In genomic region chr9:46030968-46031367, GRCm38 (mm10) we compare ENCODE assay signal across 22 mouse cellular contexts. TPM values are rescaled to one million over a fixed set of nuclear protein-coding genes. Genes with fewer than 3 reads are reported as not detected.
DNase-seq lines count a peak whose midpoint lies in the region; ATAC-seq and TF ChIP-seq lines count a peak whose summit lies in the region.
"Had no signal": no experiment of that assay in that cellular context is flagged by ENCODE, and none has a peak within 500 bp of the region (broad histone marks: within the 10 kb centered on the region; RNA-seq: fewer than 3 reads in every experiment).

No protein-coding gene starts in this region.

- DNase-seq in embryo, embryonic 11 days, result peak; percentile 9
- no peak for DNase-seq in embryo, embryonic 10 days (ENCODE audit: low spot score)
- no peak for DNase-seq in heart, postnatal 10 days
- peak; percentile 57 for DNase-seq in kidney, postnatal 0 days (ENCODE audit: low spot score)
- DNase-seq: adrenal gland, postnatal 36 days; cerebellum, adult 9-10 months; forebrain, postnatal 0 days; gastrocnemius, postnatal 36 days; kidney, postnatal 10 days; liver, embryonic 13.5 days; lung, adult 2 months; lung, postnatal 14 days; thymus, adult 2 months had no signal

- H3K9me3 ChIP-seq in heart, embryonic 14.5 days (ENCODE audit: control insufficient read depth, low read length), result no peaks in the 10 kb centered on the region
- H3K9me3 ChIP-seq in kidney, postnatal 0 days (replicated peaks; ENCODE audit: low read length), result no peaks in the 10 kb centered on the region
- H3K9me3 ChIP-seq in kidney, embryonic 14.5 days (ENCODE audit: control insufficient read depth, low read length), result no peaks in the 10 kb centered on the region
- H3K9me3 ChIP-seq: embryonic facial prominence, embryonic 10.5 days; hindbrain, embryonic 15.5 days; liver, embryonic 13.5 days; midbrain, embryonic 12.5 days; neural tube, embryonic 15.5 days; stomach, embryonic 15.5 days had no signal

- H3K27ac ChIP-seq in heart, embryonic 14.5 days (replicated peaks in 1 of 2; ENCODE audit: control insufficient read depth in 1 of 2, insufficient read depth in 1 of 2, low read depth in 2 of 2, low read length in 2 of 2), result peak overlapping the region; percentile 55 to 59
- peak overlapping the region; percentile 26; the same call in 1 of the 2 replicates for H3K27ac ChIP-seq in kidney, postnatal 0 days
- no peak overlapping the region for H3K27ac ChIP-seq in kidney, embryonic 14.5 days (ENCODE audit: low read depth, low read length)
- peak overlapping the region; percentile 43; the same call in 1 of the 2 replicates for H3K27ac ChIP-seq in embryonic fibroblast, embryonic 13.5 days (ENCODE audit: insufficient read depth, low read length)
- H3K27ac ChIP-seq: embryonic facial prominence, embryonic 10.5 days; hindbrain, embryonic 15.5 days; liver, embryonic 13.5 days; midbrain, embryonic 12.5 days; neural tube, embryonic 15.5 days; stomach, embryonic 15.5 days had no signal

- H3K4me2 ChIP-seq in heart, embryonic 14.5 days (ENCODE audit: low read length), result no peak overlapping the region
- no peak overlapping the region for H3K4me2 ChIP-seq in kidney, postnatal 0 days (ENCODE audit: low read length)
- no peak overlapping the region for H3K4me2 ChIP-seq in kidney, embryonic 14.5 days (replicated peaks; ENCODE audit: low read depth, low read length)
- H3K4me2 ChIP-seq: hindbrain, embryonic 15.5 days; liver, embryonic 13.5 days; midbrain, embryonic 12.5 days; neural tube, embryonic 15.5 days; stomach, embryonic 15.5 days had no signal

- H3K36me3 ChIP-seq in heart, embryonic 14.5 days (ENCODE audit: control insufficient read depth, insufficient read depth, low read length), result no peaks in the 10 kb centered on the region
- no peaks in the 10 kb centered on the region for H3K36me3 ChIP-seq in kidney, postnatal 0 days (ENCODE audit: insufficient read depth, low read length)
- no peaks in the 10 kb centered on the region for H3K36me3 ChIP-seq in kidney, embryonic 14.5 days (ENCODE audit: control insufficient read depth, insufficient read depth, low read length)
- H3K36me3 ChIP-seq: hindbrain, embryonic 15.5 days; liver, embryonic 13.5 days; midbrain, embryonic 12.5 days; neural tube, embryonic 15.5 days; stomach, embryonic 15.5 days had no signal

- no peak for ATAC-seq in heart, embryonic 14.5 days (ENCODE audit: insufficient number of reproducible peaks, insufficient read depth, low FRiP score, low read depth)
- ATAC-seq in kidney, postnatal 0 days (replicated peaks; ENCODE audit: low FRiP score, low read depth), result no peak; the same call in 1 of the 2 replicates
- ATAC-seq in kidney, embryonic 14.5 days (ENCODE audit: low FRiP score, low TSS enrichment), result no peak
- no peak for ATAC-seq in megakaryocyte, adult 5-6 weeks (ENCODE audit: poor library complexity, severe bottlenecking)
- ATAC-seq: forebrain, postnatal 0 days had no signal

- H3K4me3 ChIP-seq in heart, embryonic 14.5 days (ENCODE audit: control insufficient read depth in 1 of 2, insufficient read depth in 1 of 2, low read depth in 1 of 2, low read length in 2 of 2), result no peak overlapping the region
- no peak overlapping the region for H3K4me3 ChIP-seq in kidney, postnatal 0 days (replicated peaks; ENCODE audit: low read depth, low read length)
- H3K4me3 ChIP-seq in kidney, embryonic 14.5 days (ENCODE audit: low read length), result no peak overlapping the region
- no peak overlapping the region for H3K4me3 ChIP-seq in embryonic fibroblast, embryonic 13.5 days (ENCODE audit: insufficient read depth, low read length)
- H3K4me3 ChIP-seq: embryonic facial prominence, embryonic 10.5 days; hindbrain, embryonic 15.5 days; liver, embryonic 13.5 days; midbrain, embryonic 12.5 days; neural tube, embryonic 15.5 days; stomach, embryonic 15.5 days had no signal

- WGBS in heart, embryonic 14.5 days, result 47% methylated on average over 6 of the region's 6 CpGs
- 53% methylated on average over 6 of the region's 6 CpGs for WGBS in kidney, postnatal 0 days
- 53% methylated on average over 6 of the region's 6 CpGs for WGBS in kidney, embryonic 14.5 days

- no peaks in the 10 kb centered on the region for H3K27me3 ChIP-seq in heart, embryonic 14.5 days (ENCODE audit: control insufficient read depth, insufficient read depth, low read length)
- no peaks in the 10 kb centered on the region for H3K27me3 ChIP-seq in kidney, postnatal 0 days (ENCODE audit: insufficient read depth, low read length)
- no peaks in the 10 kb centered on the region for H3K27me3 ChIP-seq in kidney, embryonic 14.5 days (ENCODE audit: control insufficient read depth, insufficient read depth, low read length)
- H3K27me3 ChIP-seq: hindbrain, embryonic 15.5 days; liver, embryonic 13.5 days; midbrain, embryonic 12.5 days; neural tube, embryonic 15.5 days; stomach, embryonic 15.5 days had no signal

- no peak overlapping the region for H3K9ac ChIP-seq in heart, embryonic 14.5 days (ENCODE audit: low read length)
- H3K9ac ChIP-seq in kidney, postnatal 0 days (ENCODE audit: low read depth, low read length), result no peak overlapping the region
- H3K9ac ChIP-seq in kidney, embryonic 14.5 days (ENCODE audit: low read depth, low read length), result no peak overlapping the region
- H3K9ac ChIP-seq: forebrain, postnatal 0 days; hindbrain, embryonic 15.5 days; liver, embryonic 13.5 days; midbrain, embryonic 12.5 days; neural tube, embryonic 15.5 days; stomach, embryonic 15.5 days had no signal

- intact Hi-C loops in heart, postnatal 10 days (cut with DNase I), result loop anchor here (5.0 kb wide), 1 partner anchor 91 kb away; no protein-coding TSS in a partner anchor

- no peak for TF ChIP-seq POLR2A in embryonic fibroblast, embryonic 13.5 days (IDR thresholded peaks at IDR 0.05; ENCODE audit: low read depth, low read length)

- TF ChIP-seq CTCF in kidney, postnatal 0 days (IDR thresholded peaks at IDR 0.05; ENCODE audit: low read depth), result no peak
- TF ChIP-seq CTCF in embryonic fibroblast, embryonic 13.5 days (IDR thresholded peaks at IDR 0.05; ENCODE audit: borderline replicate concordance, insufficient read depth, low read length), result no peak

- peaks cover 32 to 47% of the 10 kb centered on the region in 2 experiments for H3K4me1 ChIP-seq in heart, embryonic 14.5 days (ENCODE audit: control insufficient read depth in 2 of 2, insufficient read depth in 2 of 2, low read length in 2 of 2)
- H3K4me1 ChIP-seq in kidney, postnatal 0 days (replicated peaks; ENCODE audit: insufficient read depth, low read length), result peaks cover 24% of the 10 kb centered on the region
- peaks cover 18% of the 10 kb centered on the region for H3K4me1 ChIP-seq in kidney, embryonic 14.5 days (ENCODE audit: control insufficient read depth, insufficient read depth, low read length)
- H3K4me1 ChIP-seq in embryonic fibroblast, embryonic 13.5 days (ENCODE audit: control insufficient read depth, insufficient read depth, low read length), result peaks cover 30% of the 10 kb centered on the region

RNA-seq across cellular contexts. Expression of gene Sik3, which starts 18.3 kb away (rescaled TPM):
- 13.1 and 14.1 TPM in 2 replicates for polyA plus RNA-seq in heart, embryonic 14.5 days (2014; fragmentation: Nextera tagmentation; extraction: Ambion mirVana)
- total RNA-seq in heart, postnatal 10 days (2021), result 10 to 100 TPM; 61.8 to 72.7 TPM
- polyA plus RNA-seq in kidney, postnatal 0 days (2015; fragmentation: Nextera tagmentation; extraction: Ambion mirVana), result 12.5 and 12.7 TPM in 2 replicates
- polyA plus RNA-seq in kidney, embryonic 14.5 days (2014; fragmentation: Nextera tagmentation; extraction: Ambion mirVana), result 10.1 and 11.2 TPM in 2 replicates
- 37.7 and 41.1 TPM in 2 replicates for polyA plus RNA-seq in embryonic fibroblast, embryonic 13.5 days (2011; ENCODE audit: insufficient read length, low read depth, missing spikeins)
- total RNA-seq in megakaryocyte, adult 5-6 weeks (2015), result 32.9 and 34.5 TPM in 2 replicates
- total RNA-seq in megakaryocyte, adult 5-6 weeks (2017), result 17.5 and 24.0 TPM in 2 replicates

RNA-seq across cellular contexts. Expression of gene Pafah1b2, which starts 18.5 kb away (rescaled TPM):
- polyA plus RNA-seq in heart, embryonic 14.5 days (2014; fragmentation: Nextera tagmentation; extraction: Ambion mirVana), result 141 and 148 TPM in 2 replicates
- total RNA-seq in heart, postnatal 10 days (2021), result 10 to 100 TPM; 85.1 to 87.3 TPM
- polyA plus RNA-seq in kidney, postnatal 0 days (2015; fragmentation: Nextera tagmentation; extraction: Ambion mirVana), result 113 and 127 TPM in 2 replicates
- polyA plus RNA-seq in kidney, embryonic 14.5 days (2014; fragmentation: Nextera tagmentation; extraction: Ambion mirVana), result 125 and 177 TPM in 2 replicates
- 179 and 182 TPM in 2 replicates for polyA plus RNA-seq in embryonic fibroblast, embryonic 13.5 days (2011; ENCODE audit: insufficient read length, low read depth, missing spikeins)
- 28.6 and 44.4 TPM in 2 replicates for total RNA-seq in megakaryocyte, adult 5-6 weeks (2015)
- total RNA-seq in megakaryocyte, adult 5-6 weeks (2017), result 53.0 and 73.9 TPM in 2 replicates

Comparison
In these comparisons a context has a peak if more than half of its experiments do, and no peak if none do; other contexts are left out.
1. DNase-seq: peak in embryo, embryonic 11 days (single experiment) and kidney, postnatal 0 days (single experiment); none in embryo, embryonic 10 days (single experiment) and heart, postnatal 10 days (0 of 2).